Mouse (Mus musculus): ENCODE data around the gene Gm28308. TPM values are rescaled to one million over a fixed set of nuclear protein-coding genes. Genes with fewer than 3 reads are reported as not detected.

The Gm28308 gene
- not detected in 2 replicates for polyA plus RNA-seq (2014; fragmentation: Nextera tagmentation; extraction: Ambion mirVana)

- Histone ChIP-seq H3K4me2 (replicated peaks) (peak within 1 kb of the TSS; percentile 15), H3K27ac (no peak within 1 kb of the TSS; the same call in 1 of the 2 replicates), H3K9ac (no peak within 1 kb of the TSS), H3K27me3 (ENCODE audit: control insufficient read depth, insufficient read depth, low read length) (peaks cover 99% of the 10 kb centered on the region), H3K36me3 (replicated peaks; ENCODE audit: control insufficient read depth, insufficient read depth) (no peaks in the 10 kb centered on the region), H3K4me3 (replicated peaks; ENCODE audit: low read length) (peak within 1 kb of the TSS; percentile 13; the same call in 1 of the 2 replicates), H3K4me1 (replicated peaks; ENCODE audit: control insufficient read depth, insufficient read depth, low read length) (no peaks in the 10 kb centered on the region), H3K9me3 (ENCODE audit: control insufficient read depth, low read length) (no peaks in the 10 kb centered on the region)
- DNase-seq (ENCODE audit: low spot score) (no peak), ATAC-seq (ENCODE audit: low FRiP score) (no peak)
- 4% methylated on average over 38 of the region's 38 CpGs for WGBS
These were observed at the start of gene Gm28308, which contains the start of gene Hoxa3 for GRCm38 (mm10) chr6:52213119-52213986. TSS of gene Gm28308 (minus strand) at chr6:52213339. TSS of gene Hoxa3 (minus strand) at chr6:52213336.

GRCm38 (mm10) chr6:52262463-52263320 lies 49.6 kb upstream of the Gm28308 start:
- H3K9ac ChIP-seq: no peak overlapping the region
- no peaks in the 10 kb centered on the region; the same call in 1 of the 2 replicates for H3K4me1 ChIP-seq (replicated peaks; ENCODE audit: control insufficient read depth, insufficient read depth, low read length)
- no peak for ATAC-seq (ENCODE audit: low FRiP score)
- H3K27me3 ChIP-seq (ENCODE audit: control insufficient read depth, insufficient read depth, low read length): peaks cover 92% of the 10 kb centered on the region
- no peak for DNase-seq (ENCODE audit: low spot score)
- no peak overlapping the region for H3K27ac ChIP-seq
- no peak overlapping the region for H3K4me3 ChIP-seq (replicated peaks; ENCODE audit: low read length)
- no peaks in the 10 kb centered on the region for H3K9me3 ChIP-seq (ENCODE audit: control insufficient read depth, low read length)
- H3K4me2 ChIP-seq (replicated peaks): no peak overlapping the region
- no peaks in the 10 kb centered on the region for H3K36me3 ChIP-seq (replicated peaks; ENCODE audit: control insufficient read depth, insufficient read depth)
- WGBS: 3% methylated on average over 24 of the region's 24 CpGs

- 4% methylated on average over 9 of the region's 9 CpGs for WGBS
- H3K9me3 ChIP-seq (ENCODE audit: control insufficient read depth, low read length): no peaks in the 10 kb centered on the region
- H3K4me1 ChIP-seq (replicated peaks; ENCODE audit: control insufficient read depth, insufficient read depth, low read length): no peaks in the 10 kb centered on the region; the same call in 1 of the 2 replicates
- H3K27ac ChIP-seq: no peak overlapping the region
- peaks cover 92% of the 10 kb centered on the region for H3K27me3 ChIP-seq (ENCODE audit: control insufficient read depth, insufficient read depth, low read length)
- H3K36me3 ChIP-seq (replicated peaks; ENCODE audit: control insufficient read depth, insufficient read depth): no peaks in the 10 kb centered on the region
- H3K4me2 ChIP-seq (replicated peaks): no peak overlapping the region
- no peak overlapping the region for H3K4me3 ChIP-seq (replicated peaks; ENCODE audit: low read length)
- ATAC-seq (ENCODE audit: low FRiP score) (no peak), DNase-seq (ENCODE audit: low spot score) (no peak)
- no peak overlapping the region for H3K9ac ChIP-seq
These were observed 48.8 kb upstream of the Gm28308 start for GRCm38 (mm10) chr6:52261751-52262462.

- Histone ChIP-seq H3K36me3 (replicated peaks; ENCODE audit: control insufficient read depth, insufficient read depth) (no peaks in the 10 kb centered on the region), H3K27ac (no peak within 1 kb of the TSS), H3K4me3 (replicated peaks; ENCODE audit: low read length) (peak within 1 kb of the TSS; percentile 13), H3K4me1 (replicated peaks; ENCODE audit: control insufficient read depth, insufficient read depth, low read length) (no peaks in the 10 kb centered on the region; the same call in 1 of the 2 replicates), H3K9me3 (ENCODE audit: control insufficient read depth, low read length) (no peaks in the 10 kb centered on the region), H3K4me2 (replicated peaks) (peak within 1 kb of the TSS; percentile 33), H3K9ac (no peak within 1 kb of the TSS), H3K27me3 (ENCODE audit: control insufficient read depth, insufficient read depth, low read length) (peaks cover 92% of the 10 kb centered on the region)
- WGBS: 0% methylated on average over 31 of the region's 72 CpGs
- ATAC-seq (ENCODE audit: low FRiP score) (no peak), DNase-seq (ENCODE audit: low spot score) (no peak)
These were observed 47.8 kb upstream of the Gm28308 start, which contains the start of gene Hoxa13 for GRCm38 (mm10) chr6:52260654-52261575. TSS of gene Hoxa13 (minus strand) at chr6:52260880.

GRCm38 (mm10) chr6:52259811-52260261 lies 46.7 kb upstream of the Gm28308 start:
- Histone ChIP-seq H3K4me3 (replicated peaks; ENCODE audit: low read length) (no peak overlapping the region), H3K9ac (no peak overlapping the region), H3K27me3 (ENCODE audit: control insufficient read depth, insufficient read depth, low read length) (peaks cover 91% of the 10 kb centered on the region), H3K4me2 (replicated peaks) (peak overlapping the region; percentile 33; the same call in 1 of the 2 replicates), H3K9me3 (ENCODE audit: control insufficient read depth, low read length) (no peaks in the 10 kb centered on the region), H3K36me3 (replicated peaks; ENCODE audit: control insufficient read depth, insufficient read depth) (no peaks in the 10 kb centered on the region), H3K27ac (no peak overlapping the region), H3K4me1 (replicated peaks; ENCODE audit: control insufficient read depth, insufficient read depth, low read length) (no peaks in the 10 kb centered on the region; the same call in 1 of the 2 replicates)
- ATAC-seq (ENCODE audit: low FRiP score) (no peak), DNase-seq (ENCODE audit: low spot score) (no peak)
- WGBS: under 1% methylated on average over 39 of the region's 39 CpGs

GRCm38 (mm10) chr6:52259081-52259790 lies 46.1 kb upstream of the Gm28308 start:
- no peaks in the 10 kb centered on the region for H3K9me3 ChIP-seq (ENCODE audit: control insufficient read depth, low read length)
- no peak for ATAC-seq (ENCODE audit: low FRiP score)
- H3K9ac ChIP-seq: no peak overlapping the region
- no peaks in the 10 kb centered on the region; the same call in 1 of the 2 replicates for H3K4me1 ChIP-seq (replicated peaks; ENCODE audit: control insufficient read depth, insufficient read depth, low read length)
- H3K4me3 ChIP-seq (replicated peaks; ENCODE audit: low read length): no peak overlapping the region
- WGBS: 1% methylated on average over 24 of the region's 25 CpGs
- H3K27ac ChIP-seq: no peak overlapping the region
- H3K36me3 ChIP-seq (replicated peaks; ENCODE audit: control insufficient read depth, insufficient read depth): no peaks in the 10 kb centered on the region
- H3K27me3 ChIP-seq (ENCODE audit: control insufficient read depth, insufficient read depth, low read length): peaks cover 90% of the 10 kb centered on the region
- DNase-seq (ENCODE audit: low spot score): no peak
- no peak overlapping the region for H3K4me2 ChIP-seq (replicated peaks)

- DNase-seq (ENCODE audit: low spot score): peak; percentile 92
- Histone ChIP-seq H3K27me3 (ENCODE audit: control insufficient read depth, insufficient read depth, low read length) (peaks cover 90% of the 10 kb centered on the region), H3K27ac (no peak overlapping the region), H3K4me2 (replicated peaks) (no peak overlapping the region), H3K9me3 (ENCODE audit: control insufficient read depth, low read length) (no peaks in the 10 kb centered on the region), H3K4me1 (replicated peaks; ENCODE audit: control insufficient read depth, insufficient read depth, low read length) (no peaks in the 10 kb centered on the region; the same call in 1 of the 2 replicates), H3K4me3 (replicated peaks; ENCODE audit: low read length) (no peak overlapping the region), H3K36me3 (replicated peaks; ENCODE audit: control insufficient read depth, insufficient read depth) (no peaks in the 10 kb centered on the region), H3K9ac (no peak overlapping the region)
- no peak for ATAC-seq (ENCODE audit: low FRiP score)
- under 1% methylated on average over 6 of the region's 6 CpGs for WGBS
These were observed 43.8 kb upstream of the Gm28308 start for GRCm38 (mm10) chr6:52256956-52257355.
